Mouse (Mus musculus): ENCODE data around the gene Mgat5. TPM values are rescaled to one million over a fixed set of nuclear protein-coding genes. Genes with fewer than 3 reads are reported as not detected.

The Mgat5 gene
- polyA plus RNA-seq, 1 experiment from 2014 or later, result 16.3 TPM

- peaks cover 23% of the 10 kb centered on the region; the same call in 1 of the 2 replicates for H3K4me1 ChIP-seq (replicated peaks; ENCODE audit: control insufficient read depth, insufficient read depth, low read length)
- H3K9ac ChIP-seq, result no peak overlapping the region
- H3K9me3 ChIP-seq (ENCODE audit: control insufficient read depth, low read length), result no peaks in the 10 kb centered on the region
- no peak overlapping the region for H3K4me2 ChIP-seq (replicated peaks)
- no peaks in the 10 kb centered on the region for H3K27me3 ChIP-seq (ENCODE audit: control insufficient read depth, insufficient read depth, low read length)
- ATAC-seq (ENCODE audit: low FRiP score) (no peak), DNase-seq (ENCODE audit: low spot score) (no peak)
- no peaks in the 10 kb centered on the region for H3K36me3 ChIP-seq (replicated peaks; ENCODE audit: control insufficient read depth, insufficient read depth)
- H3K4me3 ChIP-seq (replicated peaks; ENCODE audit: low read length), result no peak overlapping the region
- peak overlapping the region; percentile 38; the same call in 1 of the 2 replicates for H3K27ac ChIP-seq
- WGBS, result 45% methylated on average over 10 of the region's 10 CpGs
These were observed 302.3 kb downstream of the Mgat5 start for GRCm38 (mm10) chr1:127507042-127507650.

GRCm38 (mm10) chr1:127508067-127508739, 303.4 kb downstream of the Mgat5 start:
- no peak overlapping the region for H3K4me2 ChIP-seq (replicated peaks)

GRCm38 (mm10) chr1:127508921-127509320, 304.1 kb downstream of the Mgat5 start:
- WGBS, result 64% methylated on average over 8 of the region's 8 CpGs
- H3K9ac ChIP-seq, result no peak overlapping the region
- H3K36me3 ChIP-seq (replicated peaks; ENCODE audit: control insufficient read depth, insufficient read depth), result no peaks in the 10 kb centered on the region
- peak overlapping the region; percentile 74 for H3K27ac ChIP-seq
- H3K4me3 ChIP-seq (replicated peaks; ENCODE audit: low read length), result no peak overlapping the region
- H3K4me2 ChIP-seq (replicated peaks), result no peak overlapping the region
- no peaks in the 10 kb centered on the region for H3K27me3 ChIP-seq (ENCODE audit: control insufficient read depth, insufficient read depth, low read length)
- peaks cover 23% of the 10 kb centered on the region; the same call in 1 of the 2 replicates for H3K4me1 ChIP-seq (replicated peaks; ENCODE audit: control insufficient read depth, insufficient read depth, low read length)
- H3K9me3 ChIP-seq (ENCODE audit: control insufficient read depth, low read length), result no peaks in the 10 kb centered on the region
- ATAC-seq (ENCODE audit: low FRiP score) (no peak; the same call in 1 of the 2 replicates), DNase-seq (ENCODE audit: low spot score) (no peak)

More at GRCm38 (mm10) chr1:127508067-127508739, 303.4 kb downstream of the Mgat5 start:
- Histone ChIP-seq H3K36me3 (replicated peaks; ENCODE audit: control insufficient read depth, insufficient read depth) (no peaks in the 10 kb centered on the region), H3K9ac (no peak overlapping the region), H3K4me3 (replicated peaks; ENCODE audit: low read length) (no peak overlapping the region), H3K27ac (peak overlapping the region; percentile 81), H3K27me3 (ENCODE audit: control insufficient read depth, insufficient read depth, low read length) (no peaks in the 10 kb centered on the region), H3K4me1 (replicated peaks; ENCODE audit: control insufficient read depth, insufficient read depth, low read length) (peaks cover 23% of the 10 kb centered on the region; the same call in 1 of the 2 replicates), H3K9me3 (ENCODE audit: control insufficient read depth, low read length) (no peaks in the 10 kb centered on the region)
- peak; percentile 72 for ATAC-seq (ENCODE audit: low FRiP score)
- 36% methylated on average over 16 of the region's 16 CpGs for WGBS
- peak; percentile 57 for DNase-seq (ENCODE audit: low spot score)

- ATAC-seq (ENCODE audit: low FRiP score) (no peak), DNase-seq (ENCODE audit: low spot score) (no peak)
- Histone ChIP-seq H3K27me3 (ENCODE audit: control insufficient read depth, insufficient read depth, low read length) (no peaks in the 10 kb centered on the region), H3K36me3 (replicated peaks; ENCODE audit: control insufficient read depth, insufficient read depth) (no peaks in the 10 kb centered on the region), H3K4me3 (replicated peaks; ENCODE audit: low read length) (no peak overlapping the region), H3K4me2 (replicated peaks) (no peak overlapping the region), H3K4me1 (replicated peaks; ENCODE audit: control insufficient read depth, insufficient read depth, low read length) (peaks cover 23% of the 10 kb centered on the region; the same call in 1 of the 2 replicates), H3K9ac (no peak overlapping the region), H3K9me3 (ENCODE audit: control insufficient read depth, low read length) (peaks cover 5% of the 10 kb centered on the region; the same call in 1 of the 2 replicates), H3K27ac (no peak overlapping the region)
- WGBS, result 79% methylated on average over 6 of the region's 6 CpGs
These were observed 306.5 kb downstream of the Mgat5 start for GRCm38 (mm10) chr1:127511362-127511761.

- 89% methylated on average over 6 of the region's 6 CpGs for WGBS
- H3K4me1 ChIP-seq (replicated peaks; ENCODE audit: control insufficient read depth, insufficient read depth, low read length), result peaks cover 15% of the 10 kb centered on the region; the same call in 1 of the 2 replicates
- no peaks in the 10 kb centered on the region for H3K27me3 ChIP-seq (ENCODE audit: control insufficient read depth, insufficient read depth, low read length)
- peaks cover 5% of the 10 kb centered on the region; the same call in 1 of the 2 replicates for H3K9me3 ChIP-seq (ENCODE audit: control insufficient read depth, low read length)
- no peak overlapping the region for H3K4me2 ChIP-seq (replicated peaks)
- H3K4me3 ChIP-seq (replicated peaks; ENCODE audit: low read length), result no peak overlapping the region
- no peaks in the 10 kb centered on the region for H3K36me3 ChIP-seq (replicated peaks; ENCODE audit: control insufficient read depth, insufficient read depth)
- H3K27ac ChIP-seq, result no peak overlapping the region
- ATAC-seq (ENCODE audit: low FRiP score) (no peak), DNase-seq (ENCODE audit: low spot score) (no peak)
- no peak overlapping the region for H3K9ac ChIP-seq
These were observed 307.9 kb downstream of the Mgat5 start for GRCm38 (mm10) chr1:127512709-127513108.

- Histone ChIP-seq H3K27me3 (ENCODE audit: control insufficient read depth, insufficient read depth, low read length) (no peaks in the 10 kb centered on the region), H3K4me2 (replicated peaks) (no peak overlapping the region), H3K9me3 (ENCODE audit: control insufficient read depth, low read length) (peaks cover 5% of the 10 kb centered on the region; the same call in 1 of the 2 replicates), H3K4me1 (replicated peaks; ENCODE audit: control insufficient read depth, insufficient read depth, low read length) (peaks cover 10% of the 10 kb centered on the region; the same call in 1 of the 2 replicates), H3K4me3 (replicated peaks; ENCODE audit: low read length) (no peak overlapping the region), H3K36me3 (replicated peaks; ENCODE audit: control insufficient read depth, insufficient read depth) (no peaks in the 10 kb centered on the region), H3K9ac (no peak overlapping the region), H3K27ac (no peak overlapping the region)
- ATAC-seq (ENCODE audit: low FRiP score) (no peak), DNase-seq (ENCODE audit: low spot score) (no peak)
- WGBS, result 90% methylated on average over 8 of the region's 8 CpGs
These were observed 308.3 kb downstream of the Mgat5 start for GRCm38 (mm10) chr1:127513140-127513539.

- Histone ChIP-seq H3K27me3 (ENCODE audit: control insufficient read depth, insufficient read depth, low read length) (no peaks in the 10 kb centered on the region), H3K4me2 (replicated peaks) (no peak overlapping the region), H3K9me3 (ENCODE audit: control insufficient read depth, low read length) (peaks cover 5% of the 10 kb centered on the region; the same call in 1 of the 2 replicates), H3K36me3 (replicated peaks; ENCODE audit: control insufficient read depth, insufficient read depth) (no peaks in the 10 kb centered on the region), H3K27ac (no peak overlapping the region), H3K4me1 (replicated peaks; ENCODE audit: control insufficient read depth, insufficient read depth, low read length) (peaks cover 6% of the 10 kb centered on the region; the same call in 1 of the 2 replicates), H3K9ac (no peak overlapping the region), H3K4me3 (replicated peaks; ENCODE audit: low read length) (no peak overlapping the region)
- DNase-seq (ENCODE audit: low spot score) (no peak), ATAC-seq (ENCODE audit: low FRiP score) (no peak)
- 96% methylated on average over 3 of the region's 3 CpGs for WGBS
These were observed 308.8 kb downstream of the Mgat5 start for GRCm38 (mm10) chr1:127513664-127514063.

- H3K36me3 ChIP-seq (replicated peaks; ENCODE audit: control insufficient read depth, insufficient read depth), result no peaks in the 10 kb centered on the region
- peaks cover 5% of the 10 kb centered on the region; the same call in 1 of the 2 replicates for H3K9me3 ChIP-seq (ENCODE audit: control insufficient read depth, low read length)
- H3K4me2 ChIP-seq (replicated peaks), result no peak overlapping the region
- no peak for ATAC-seq (ENCODE audit: low FRiP score)
- no peaks in the 10 kb centered on the region for H3K4me1 ChIP-seq (replicated peaks; ENCODE audit: control insufficient read depth, insufficient read depth, low read length)
- no peak overlapping the region for H3K4me3 ChIP-seq (replicated peaks; ENCODE audit: low read length)
- no peak overlapping the region for H3K9ac ChIP-seq
- DNase-seq (ENCODE audit: low spot score), result no peak
- H3K27me3 ChIP-seq (ENCODE audit: control insufficient read depth, insufficient read depth, low read length), result no peaks in the 10 kb centered on the region
- WGBS, result 79% methylated on average over 3 of the region's 3 CpGs
- no peak overlapping the region for H3K27ac ChIP-seq
These were observed 309.7 kb downstream of the Mgat5 start for GRCm38 (mm10) chr1:127514479-127514878.

- H3K4me2 ChIP-seq (replicated peaks), result no peak overlapping the region
- H3K36me3 ChIP-seq (replicated peaks; ENCODE audit: control insufficient read depth, insufficient read depth), result no peaks in the 10 kb centered on the region
- H3K4me1 ChIP-seq (replicated peaks; ENCODE audit: control insufficient read depth, insufficient read depth, low read length), result no peaks in the 10 kb centered on the region
- ATAC-seq (ENCODE audit: low FRiP score) (no peak), DNase-seq (ENCODE audit: low spot score) (no peak)
- 98% methylated on average over 10 of the region's 10 CpGs for WGBS
- no peak overlapping the region for H3K27ac ChIP-seq
- no peak overlapping the region for H3K4me3 ChIP-seq (replicated peaks; ENCODE audit: low read length)
- H3K27me3 ChIP-seq (ENCODE audit: control insufficient read depth, insufficient read depth, low read length), result no peaks in the 10 kb centered on the region
- peaks cover 5% of the 10 kb centered on the region; the same call in 1 of the 2 replicates for H3K9me3 ChIP-seq (ENCODE audit: control insufficient read depth, low read length)
- no peak overlapping the region for H3K9ac ChIP-seq
These were observed 310.1 kb downstream of the Mgat5 start for GRCm38 (mm10) chr1:127514888-127515287.

All from hindbrain, embryonic 14.5 days (tissue).